Mouse (Mus musculus) cerebellum, adult 2 months (tissue): ENCODE results near the gene Sardh.

Experiments
- CTCF ChIP-seq: fragments of 200-500 bp; IDR thresholded peaks from 2 replicates; pipeline ENCODE4 v1.5.1; 2011; ENCODE audit warnings: low read depth, mild to moderate bottlenecking, control low read depth, low read length, moderate library complexity, borderline replicate concordance; ENCODE audit not compliant: insufficient read depth
- POLR2A ChIP-seq: fragments of 200-500 bp; IDR thresholded peaks from 2 replicates; pipeline ENCODE4 v1.6.1; 2011; ENCODE audit warnings: low read length, control low read depth, borderline replicate concordance; ENCODE audit not compliant: insufficient read depth

GRCm38 (mm10) chr2:27166074-27166473, 82.1 kb downstream of the Sardh start:
- TF ChIP-seq CTCF, result no peak
- no peak for TF ChIP-seq POLR2A
